32 mouse cellular contexts compared by ENCODE assay signal in the genomic region with DNA sequence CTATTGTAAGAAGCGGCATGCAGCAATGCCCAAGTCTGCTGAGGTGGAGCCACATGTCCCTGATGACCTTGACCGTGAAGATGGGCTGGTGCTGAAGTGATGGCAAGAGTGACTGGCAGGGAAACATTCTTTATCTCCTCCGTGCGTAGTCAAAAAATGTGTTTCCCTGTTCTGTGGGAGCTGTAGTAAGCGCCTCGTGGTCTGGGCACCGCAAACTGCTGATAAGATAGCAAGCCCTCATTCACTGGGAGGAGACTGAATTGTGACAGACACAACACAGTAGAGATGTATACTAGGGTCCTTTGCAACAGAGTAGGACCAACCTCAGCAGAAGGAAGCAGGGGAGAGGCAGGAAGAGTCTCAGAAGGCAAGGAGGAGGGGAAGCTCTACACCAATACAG. TPM values are rescaled to one million over a fixed set of nuclear protein-coding genes. Genes with fewer than 3 reads are reported as not detected.
A peak's percentile ranks its signal among the peaks of the same experiment; 100 is the strongest.
DNase-seq lines count a peak whose midpoint lies in the region; ATAC-seq and TF ChIP-seq lines count a peak whose summit lies in the region.
"Had no signal": no experiment of that assay in that cellular context is flagged by ENCODE, and none has a peak within 500 bp of the region (broad histone marks: within the 10 kb centered on the region; RNA-seq: fewer than 3 reads in every experiment).

No protein-coding gene starts in this region.

- ATAC-seq in heart, embryonic 14.5 days (ENCODE audit: insufficient number of reproducible peaks, insufficient read depth, low FRiP score, low read depth) = peak; percentile 35; the same call in 1 of the 2 replicates
- peak; percentile 97 for ATAC-seq in common myeloid progenitor, adult 5-6 weeks (replicated peaks; ENCODE audit: low read depth, poor library complexity, severe bottlenecking)
- ATAC-seq in megakaryocyte progenitor cell, adult 5-6 weeks (replicated peaks; ENCODE audit: poor library complexity) = peak; percentile 83
- ATAC-seq: forebrain, embryonic 14.5 days; intestine, embryonic 16.5 days; midbrain, embryonic 16.5 days; Patski had no signal

- H3K4me1 ChIP-seq in heart, embryonic 14.5 days (ENCODE audit: control insufficient read depth in 2 of 2, insufficient read depth in 2 of 2, low read length in 2 of 2) = peaks cover 6 to 11% of the 10 kb centered on the region in 2 experiments
- H3K4me1 ChIP-seq in lung, adult 2 months (ENCODE audit: control insufficient read depth, insufficient read depth, low read length) = peaks cover under 1% of the 10 kb centered on the region
- H3K4me1 ChIP-seq: embryonic facial prominence, embryonic 12.5 days; hindbrain, embryonic 12.5 days; limb, embryonic 10.5 days; limb, embryonic 15.5 days; liver, embryonic 15.5 days had no signal

- no peak overlapping the region for H3K27ac ChIP-seq in heart, embryonic 14.5 days (replicated peaks in 1 of 2; ENCODE audit: control insufficient read depth in 1 of 2, insufficient read depth in 1 of 2, low read depth in 2 of 2, low read length in 2 of 2)
- H3K27ac ChIP-seq: embryonic facial prominence, embryonic 12.5 days; hindbrain, embryonic 12.5 days; limb, embryonic 10.5 days; limb, embryonic 15.5 days; liver, embryonic 15.5 days; lung, embryonic 15.5 days; midbrain, embryonic 10.5 days had no signal

- intact Hi-C loops in heart, postnatal 10 days (cut with DNase I) = no loop called here

- H3K9ac ChIP-seq in heart, embryonic 14.5 days (ENCODE audit: low read length) = no peak overlapping the region
- H3K9ac ChIP-seq: embryonic facial prominence, embryonic 12.5 days; hindbrain, embryonic 12.5 days; limb, embryonic 15.5 days; liver, embryonic 15.5 days; lung, embryonic 15.5 days had no signal

- TF ChIP-seq CTCF in lung, adult 2 months (IDR thresholded peaks at IDR 0.05; ENCODE audit: insufficient read depth, low read length) = no peak

- no peak for TF ChIP-seq POLR2A in lung, adult 2 months (IDR thresholded peaks at IDR 0.05; ENCODE audit: borderline replicate concordance, extremely low read depth, low read depth, low read length)

- no peaks in the 10 kb centered on the region for H3K36me3 ChIP-seq in heart, embryonic 14.5 days (ENCODE audit: control insufficient read depth, insufficient read depth, low read length)
- H3K36me3 ChIP-seq: embryonic facial prominence, embryonic 12.5 days; hindbrain, embryonic 12.5 days; limb, embryonic 10.5 days; limb, embryonic 15.5 days; liver, embryonic 15.5 days; lung, embryonic 15.5 days; midbrain, embryonic 10.5 days had no signal

- H3K4me2 ChIP-seq in heart, embryonic 14.5 days (ENCODE audit: low read length) = no peak overlapping the region
- H3K4me2 ChIP-seq: embryonic facial prominence, embryonic 12.5 days; hindbrain, embryonic 12.5 days; limb, embryonic 15.5 days; liver, embryonic 15.5 days; lung, embryonic 15.5 days had no signal

- H3K4me3 ChIP-seq in heart, embryonic 14.5 days (ENCODE audit: control insufficient read depth in 1 of 2, insufficient read depth in 1 of 2, low read depth in 1 of 2, low read length in 2 of 2) = no peak overlapping the region
- no peak overlapping the region for H3K4me3 ChIP-seq in lung, adult 2 months (replicated peaks; ENCODE audit: extremely low read depth, low read depth, low read length)
- H3K4me3 ChIP-seq: embryonic facial prominence, embryonic 12.5 days; hindbrain, embryonic 12.5 days; limb, embryonic 10.5 days; limb, embryonic 15.5 days; liver, embryonic 15.5 days; lung, embryonic 15.5 days; midbrain, embryonic 10.5 days had no signal

- H3K27me3 ChIP-seq in heart, embryonic 14.5 days (ENCODE audit: control insufficient read depth, insufficient read depth, low read length) = no peaks in the 10 kb centered on the region
- H3K27me3 ChIP-seq: CH12.LX; embryonic facial prominence, embryonic 12.5 days; hindbrain, embryonic 12.5 days; limb, embryonic 15.5 days; liver, embryonic 15.5 days; lung, embryonic 15.5 days had no signal

- no peak for DNase-seq in heart, postnatal 10 days
- peak; percentile 8 for DNase-seq in ovary, adult 18-20 months (ENCODE audit: low spot score)
- no peak for DNase-seq in ovary, postnatal 10 days (ENCODE audit: low spot score)
- DNase-seq in right cerebral cortex, postnatal 10 days (ENCODE audit: low spot score in 2 of 2) = no peak
- DNase-seq in lung, adult 2 months = no peak
- DNase-seq: adrenal gland, postnatal 10 days; cerebellum, adult 8-10 months; cerebellum, postnatal 36 days; embryo, embryonic 11 days; gastrocnemius, postnatal 14 days; kidney, adult 9 months; kidney, postnatal 10 days; layer of hippocampus, adult 9-11 months; lung, postnatal 36 days; spleen, adult 18-20 months; thymus, postnatal 14 days had no signal

- WGBS in heart, embryonic 14.5 days = 3% methylated on average over 7 of the region's 7 CpGs
- WGBS in lung, adult 2 months = 56% methylated on average over 7 of the region's 7 CpGs

- H3K9me3 ChIP-seq in heart, embryonic 14.5 days (ENCODE audit: control insufficient read depth, low read length) = no peaks in the 10 kb centered on the region
- H3K9me3 ChIP-seq: embryonic facial prominence, embryonic 12.5 days; hindbrain, embryonic 12.5 days; limb, embryonic 10.5 days; limb, embryonic 15.5 days; liver, embryonic 15.5 days; lung, embryonic 15.5 days; midbrain, embryonic 10.5 days had no signal

RNA-seq across cellular contexts. Expression of a gene that starts 10.5 kb away (rescaled TPM):
- 2.7 and 3.1 TPM in 2 replicates for polyA plus RNA-seq in heart, embryonic 14.5 days (2014; fragmentation: Nextera tagmentation; extraction: Ambion mirVana)
- total RNA-seq in heart, postnatal 10 days (2021) = 1 to 10 TPM in 1 of 2 experiments, under 1 TPM in 1; 0.84 to 2.0 TPM
- not detected in 2 replicates for total RNA-seq in common myeloid progenitor, adult 5-6 weeks (2017)
- not detected in 2 replicates for total RNA-seq in megakaryocyte progenitor cell, adult 5-6 weeks (2015)
- total RNA-seq in megakaryocyte progenitor cell, adult 5-6 weeks (2017) = not detected in 2 replicates
- 20.2 and 25.2 TPM in 2 replicates for polyA plus RNA-seq in lung, adult 2 months (2012; rRNA removed)
- polyA plus RNA-seq: C2C12; limb, embryonic 10.5 days; Patski had no signal

Comparison
In these comparisons a context has a peak if more than half of its experiments do, and no peak if none do; other contexts are left out.
1. ATAC-seq: peak in every context shown above with its lines; median percentile 97 in common myeloid progenitor, adult 5-6 weeks; 83 in megakaryocyte progenitor cell, adult 5-6 weeks; 35 in heart, embryonic 14.5 days.